Mouse (Mus musculus) cerebellum, adult 2 months (tissue): Measurements from ENCODE around the gene Gm26620. TPM values are rescaled to one million over a fixed set of nuclear protein-coding genes. Genes with fewer than 3 reads are reported as not detected.

ENCODE experiments used
- DNase-seq, 2 experiments: peaks; one replicate each; pipeline ENCODE4 v3.0.0; 2021
- H3K27ac ChIP-seq: fragments of 200-500 bp; 2 replicates; pipeline ENCODE4 v1.5.1; 2012; ENCODE audit warnings: low read length, control low read depth, inconsistent platforms; ENCODE audit not compliant: insufficient read depth
- H3K27me3 ChIP-seq: fragments of 200-500 bp; 2 replicates; pipeline ENCODE4 v1.6.1; 2012; ENCODE audit warnings: inconsistent platforms, mild to moderate bottlenecking, low read length, moderate library complexity; ENCODE audit not compliant: control insufficient read depth, insufficient read depth
- H3K4me1 ChIP-seq: fragments of 200-500 bp; 2 replicates; pipeline ENCODE4 v1.6.1; 2011; ENCODE audit warnings: low read length; ENCODE audit not compliant: control insufficient read depth, insufficient read depth
- H3K4me3 ChIP-seq: fragments of 200-500 bp; replicated peaks from 2 replicates; pipeline ENCODE3; 2011; ENCODE audit warnings: mild to moderate bottlenecking, low read depth, low read length, control low read depth; ENCODE audit not compliant: insufficient read depth
- CTCF ChIP-seq: fragments of 200-500 bp; IDR thresholded peaks from 2 replicates; pipeline ENCODE4 v1.5.1; 2011; ENCODE audit warnings: low read depth, mild to moderate bottlenecking, control low read depth, low read length, moderate library complexity, borderline replicate concordance; ENCODE audit not compliant: insufficient read depth
- POLR2A ChIP-seq: fragments of 200-500 bp; IDR thresholded peaks from 2 replicates; pipeline ENCODE4 v1.6.1; 2011; ENCODE audit warnings: low read length, control low read depth, borderline replicate concordance; ENCODE audit not compliant: insufficient read depth
- WGBS: fragments of 180-500 bp; shearing (Covaris S2); methylation state at CpG from one replicate; pipeline ENCODE4 v1.1.7; 2018; 5-methylcytosine and 5-hydroxymethylcytosine counted together
- polyA plus RNA-seq: library from polyadenylated mRNA; depleted of rRNA; stranded (reverse); fragments of >200 nt; gene quantifications from 2 replicates; pipeline ENCODE4 v1.2.3, GENCODE M21; 2012; rRNA removed

Gene Gm26620
- 0.93 and 1.2 TPM in 2 replicates for polyA plus RNA-seq

GRCm38 (mm10) chr1:170884978-170885561, at the start of gene Gm26620, which contains the start of gene Dusp12:
Gene Gm26620 (plus strand): TSS chr1:170885065.
Gene Dusp12 (minus strand): TSS chr1:170885540.
- peak within 1 kb of the TSS; percentile 74 for H3K4me3 ChIP-seq
- TF ChIP-seq CTCF: peak; percentile 68
- peak; percentile 56; the same call in 1 of the 2 replicates for TF ChIP-seq POLR2A
- H3K4me1 ChIP-seq: 0 out of 2 replicates have a peak, but pooled peaks cover 2% of the 10 kb centered on the region
- peak; percentile 89 to 90 for DNase-seq
- H3K27me3 ChIP-seq: no peaks in the 10 kb centered on the region
- peak within 1 kb of the TSS; percentile 61 for H3K27ac ChIP-seq
- WGBS: under 1% methylated on average over 46 of the region's 46 CpGs

- no peaks in the 10 kb centered on the region for H3K27me3 ChIP-seq
- H3K4me3 ChIP-seq: no peak overlapping the region
- no peak overlapping the region for H3K27ac ChIP-seq
- peak in 1 of 2 experiments; percentile 26 for DNase-seq
- TF ChIP-seq POLR2A (no peak), CTCF (no peak)
- no peaks in the 10 kb centered on the region for H3K4me1 ChIP-seq
These were observed 45.2 kb upstream of the Gm26620 start for GRCm38 (mm10) chr1:170839685-170840084.

- WGBS: 77% methylated on average over 8 of the region's 8 CpGs
These were observed 40.5 kb upstream of the Gm26620 start for GRCm38 (mm10) chr1:170844380-170844779.

DNA sequence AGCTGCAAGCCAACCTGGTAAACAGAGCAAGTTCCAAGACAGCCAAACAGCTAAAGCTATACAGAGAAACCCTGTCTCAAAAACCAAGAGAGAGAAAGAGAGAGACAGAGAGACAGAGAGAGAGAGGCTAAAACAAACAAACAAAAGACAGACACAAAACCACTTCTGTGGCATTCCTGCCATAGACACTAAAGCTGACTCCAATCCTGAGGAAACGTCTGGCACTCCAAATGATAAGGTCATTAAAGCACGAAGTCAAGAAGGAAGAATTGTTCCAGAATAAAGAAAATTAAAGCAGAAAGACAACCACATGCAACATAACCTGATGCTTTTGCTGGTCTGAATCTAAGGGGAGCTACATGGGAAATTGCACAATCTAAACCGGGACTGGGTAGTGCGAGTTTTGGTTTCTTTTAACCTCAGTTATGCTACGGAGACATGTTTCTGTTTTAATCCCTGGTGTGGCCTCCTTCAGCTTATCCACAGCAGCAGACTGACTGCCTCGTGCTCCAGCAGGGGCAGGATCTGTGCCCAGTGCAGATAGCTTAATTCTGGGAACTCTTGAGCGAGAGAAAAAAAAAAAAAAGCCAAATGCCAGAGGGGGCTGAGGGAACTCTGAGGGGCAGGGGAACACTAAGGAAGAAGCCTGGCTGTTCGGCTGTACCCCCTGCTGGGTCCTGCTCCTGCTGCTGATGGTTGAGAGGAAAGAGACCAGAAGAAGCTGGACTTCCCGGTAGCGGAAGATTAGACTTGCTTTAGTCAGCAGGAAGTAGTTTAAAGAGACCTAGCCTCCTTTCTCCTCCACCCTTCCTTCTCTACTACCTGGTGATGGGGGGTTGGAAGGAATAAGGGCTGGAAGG, 39.2 kb upstream of the Gm26620 start:
- Histone ChIP-seq H3K4me1 (0 out of 2 replicates have a peak, but pooled peaks cover 2% of the 10 kb centered on the region), H3K4me3 (no peak overlapping the region), H3K27ac (no peak overlapping the region), H3K27me3 (no peaks in the 10 kb centered on the region)
- WGBS: 38% methylated on average over 10 of the region's 10 CpGs
- DNase-seq: no peak
- TF ChIP-seq CTCF (no peak), POLR2A (no peak)

More at GRCm38 (mm10) chr1:170844380-170844779, 40.5 kb upstream of the Gm26620 start:
- peak; percentile 29; the same call in 1 of the 2 replicates for TF ChIP-seq CTCF
- TF ChIP-seq POLR2A: no peak
- no peak for DNase-seq
- H3K4me1 ChIP-seq: 0 out of 2 replicates have a peak, but pooled peaks cover 2% of the 10 kb centered on the region
- H3K27me3 ChIP-seq: no peaks in the 10 kb centered on the region
- no peak overlapping the region for H3K27ac ChIP-seq
- H3K4me3 ChIP-seq: no peak overlapping the region

DNA sequence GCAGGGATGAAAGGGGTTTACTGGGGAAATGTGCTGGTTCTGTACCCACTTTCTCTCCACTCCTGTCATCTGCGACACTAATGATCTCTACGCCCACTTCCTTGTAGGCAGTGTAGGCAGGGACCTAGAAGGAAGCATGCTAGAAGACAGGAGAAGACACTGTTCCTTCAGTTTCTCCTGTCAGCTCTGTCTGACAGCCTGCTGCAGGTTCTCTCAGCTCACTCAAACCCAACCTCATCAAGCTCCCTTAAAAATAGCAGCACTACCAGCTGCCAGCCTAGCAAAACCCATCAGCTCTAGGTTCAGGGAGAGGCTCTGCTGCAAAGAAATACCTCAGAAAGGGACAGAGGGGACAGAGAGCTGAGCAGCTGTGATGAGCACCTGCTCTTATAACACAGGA, 34.9 kb upstream of the Gm26620 start:
- Histone ChIP-seq H3K27ac (no peak overlapping the region), H3K27me3 (no peaks in the 10 kb centered on the region), H3K4me1 (0 out of 2 replicates have a peak, but pooled peaks cover 2% of the 10 kb centered on the region), H3K4me3 (no peak overlapping the region)
- WGBS: 100% methylated on average over 2 of the region's 2 CpGs
- no peak for DNase-seq
- TF ChIP-seq CTCF (no peak), POLR2A (no peak)

- DNase-seq: no peak
- Histone ChIP-seq H3K27ac (no peak overlapping the region), H3K4me3 (no peak overlapping the region), H3K4me1 (0 out of 2 replicates have a peak, but pooled peaks cover under 1% of the 10 kb centered on the region), H3K27me3 (no peaks in the 10 kb centered on the region)
- no peak for TF ChIP-seq POLR2A
- TF ChIP-seq CTCF: no peak
- WGBS: 90% methylated on average over 23 of the region's 23 CpGs
These were observed 33.9 kb upstream of the Gm26620 start for GRCm38 (mm10) chr1:170850637-170851624.

DNA sequence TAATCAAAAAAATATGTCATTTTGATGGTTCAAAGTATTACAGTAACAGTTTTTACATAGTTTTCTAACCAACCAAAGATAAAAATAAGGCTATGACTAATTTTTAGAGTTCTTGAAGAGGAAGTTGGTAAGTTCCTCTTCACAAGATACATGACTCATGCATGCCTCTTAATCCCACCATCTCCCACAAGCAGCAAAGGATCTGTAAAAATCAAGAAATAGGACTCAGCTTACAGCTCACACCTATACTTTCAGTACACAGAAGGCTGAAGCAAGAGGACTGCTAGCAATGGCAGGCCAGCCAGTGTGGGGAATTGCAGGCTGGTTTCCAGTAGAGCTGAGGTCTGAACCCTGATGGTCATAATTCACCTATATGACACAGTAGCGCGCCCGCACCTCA, 31.3 kb upstream of the Gm26620 start:
- no peak for TF ChIP-seq POLR2A
- no peak for TF ChIP-seq CTCF
- Histone ChIP-seq H3K4me1 (no peaks in the 10 kb centered on the region; the same call in 1 of the 2 replicates), H3K27ac (no peak overlapping the region), H3K4me3 (no peak overlapping the region), H3K27me3 (no peaks in the 10 kb centered on the region)
- DNase-seq: no peak
- whole genome bisulfite sequencing: 97% methylated on average over 3 of the region's 3 CpGs
